Mouse (Mus musculus): ENCODE data around the gene Phf13.

The Phf13 gene

DNA sequence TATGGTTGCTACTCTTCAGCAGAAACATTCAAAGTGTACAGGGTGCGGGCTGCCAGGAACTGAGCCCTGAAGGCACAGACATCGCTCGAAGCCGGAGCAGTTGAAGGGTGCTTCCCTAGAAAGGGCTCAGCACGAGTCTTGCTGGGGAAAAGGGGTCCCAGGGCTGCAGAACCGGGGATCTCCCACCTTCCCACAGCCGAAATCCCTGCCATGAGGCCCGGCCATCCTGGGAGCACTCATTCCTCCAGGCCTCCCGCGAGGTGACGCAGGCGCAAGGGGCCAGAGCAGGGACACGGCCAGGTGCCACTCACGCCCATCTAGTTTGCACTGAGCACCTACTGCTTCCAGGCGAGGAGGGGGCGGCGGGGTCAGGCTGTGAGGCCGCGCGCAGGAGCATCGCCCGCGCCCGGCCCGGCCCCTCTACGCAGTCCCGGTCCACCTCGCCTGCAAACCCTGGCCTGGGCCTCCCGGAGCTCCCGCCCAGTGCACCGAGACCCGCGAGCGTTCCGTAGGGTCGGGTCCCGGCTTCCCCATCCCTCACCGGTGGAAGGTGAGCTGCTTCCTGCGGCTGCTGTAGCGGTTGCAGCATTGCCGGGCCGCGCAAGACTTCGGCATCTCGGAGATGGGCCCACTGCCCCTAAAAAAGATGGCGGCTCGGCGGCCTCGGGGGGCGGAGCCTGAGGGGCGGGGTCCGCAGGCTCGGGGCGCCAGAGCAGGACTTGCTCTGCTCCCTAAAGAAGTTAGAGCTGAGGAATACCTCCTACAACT lies 7.5 kb downstream of the Phf13 start, which contains the start of gene Thap3:
Thap3 (minus strand) TSS at position 656 of the 768 bp plus-strand sequence.
- DNase-seq = peak; percentile 82

DNA sequence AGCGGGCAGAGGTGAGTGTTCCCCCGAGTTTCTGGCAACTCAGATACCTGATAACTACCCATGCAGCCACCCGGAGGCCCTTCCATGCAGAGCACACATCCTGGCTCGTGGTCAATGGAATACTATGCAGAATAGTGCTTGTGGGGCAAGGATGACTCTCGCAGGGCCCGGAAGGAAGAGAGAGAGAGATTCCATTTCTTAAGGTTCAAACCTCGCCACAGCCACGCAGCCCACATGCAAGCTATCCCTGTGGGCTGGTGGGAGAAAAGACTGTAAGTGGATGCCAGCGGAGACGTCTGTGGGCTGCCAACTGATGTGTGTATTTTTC lies 8.1 kb downstream of the Phf13 start:
- no peak for DNase-seq

DNA sequence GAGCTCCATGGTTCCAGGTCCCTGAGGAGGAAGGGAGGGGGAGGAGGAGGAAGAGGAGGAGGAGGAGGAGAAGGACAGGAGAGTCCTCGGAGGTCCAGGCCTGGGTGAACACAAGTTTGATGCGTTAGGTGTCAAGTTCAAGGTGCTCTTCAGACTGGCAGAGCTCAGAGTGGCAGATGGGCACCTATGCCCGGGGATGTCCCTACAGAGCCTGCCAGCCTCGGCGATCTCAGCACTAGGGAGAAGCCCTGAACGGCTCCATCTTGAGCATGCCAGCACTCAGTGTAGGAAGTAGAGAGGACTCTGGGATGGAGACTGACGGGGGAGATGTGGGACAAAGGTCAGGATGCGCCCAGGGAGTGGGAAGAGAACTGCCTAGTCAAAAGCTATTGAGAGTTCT lies 9.4 kb downstream of the Phf13 start:
- DNase-seq = no peak

DNA sequence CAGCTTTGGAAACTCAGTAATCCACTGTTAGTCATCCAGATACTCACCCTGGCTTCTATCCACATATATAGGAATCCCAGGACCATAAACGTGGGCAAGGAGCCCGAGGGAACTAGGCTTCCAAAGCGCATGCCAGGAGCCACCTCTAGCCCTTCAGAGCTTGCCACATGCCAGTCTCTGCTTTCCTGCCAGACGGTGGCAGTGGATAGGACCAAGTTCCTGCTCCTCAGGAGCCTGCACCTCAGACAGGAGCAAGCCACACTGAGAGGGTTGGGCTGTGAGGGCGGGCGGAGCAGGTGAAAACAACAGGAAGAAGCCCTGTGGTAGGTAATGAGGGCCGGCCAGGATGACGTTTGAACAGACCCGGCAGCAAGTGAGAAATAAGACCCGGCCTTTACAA lies 10.2 kb downstream of the Phf13 start:
- DNase-seq = no peak

DNA sequence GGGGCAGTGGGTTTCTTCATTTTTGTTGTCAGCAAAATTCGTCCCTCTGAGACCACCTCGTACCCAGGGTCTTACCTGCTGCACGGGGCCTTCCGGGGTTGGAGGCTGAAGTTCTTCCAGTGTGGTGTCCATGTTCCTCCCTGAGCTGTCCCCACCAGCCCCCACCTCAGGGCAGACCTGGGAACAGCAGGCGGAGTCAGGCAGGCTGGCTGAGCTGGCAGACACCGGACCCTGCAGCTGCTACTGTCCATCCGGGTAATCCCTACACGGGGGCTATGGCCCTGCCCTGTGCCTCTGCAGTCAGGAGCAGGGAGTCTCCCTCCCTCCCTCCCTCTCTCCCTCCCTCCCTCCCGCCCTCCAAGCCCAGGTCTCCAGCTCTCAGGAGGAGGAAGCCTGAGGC lies 12.5 kb downstream of the Phf13 start:
- no peak for DNase-seq

DNA sequence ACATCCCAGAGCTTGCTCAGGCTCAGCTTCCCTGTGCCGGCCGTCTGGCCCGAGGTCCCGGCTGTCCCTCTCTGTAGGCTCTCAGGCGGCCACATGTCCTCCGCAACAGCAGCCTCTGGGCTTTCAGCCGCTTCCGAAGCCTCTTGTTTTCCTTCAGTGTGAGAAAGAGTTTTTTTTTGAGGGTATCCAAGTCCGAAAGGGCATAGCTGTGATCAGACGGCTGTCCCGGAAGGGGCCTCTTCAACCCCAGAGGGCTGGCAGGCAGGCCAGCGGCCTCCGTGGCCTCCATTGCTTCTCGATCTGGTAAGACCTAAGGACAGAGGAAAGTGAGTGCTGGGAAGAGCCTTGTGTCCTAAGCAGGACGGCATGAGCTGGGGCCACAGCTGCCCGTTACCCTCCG lies 13.0 kb downstream of the Phf13 start:
- no peak for DNase-seq

DNA sequence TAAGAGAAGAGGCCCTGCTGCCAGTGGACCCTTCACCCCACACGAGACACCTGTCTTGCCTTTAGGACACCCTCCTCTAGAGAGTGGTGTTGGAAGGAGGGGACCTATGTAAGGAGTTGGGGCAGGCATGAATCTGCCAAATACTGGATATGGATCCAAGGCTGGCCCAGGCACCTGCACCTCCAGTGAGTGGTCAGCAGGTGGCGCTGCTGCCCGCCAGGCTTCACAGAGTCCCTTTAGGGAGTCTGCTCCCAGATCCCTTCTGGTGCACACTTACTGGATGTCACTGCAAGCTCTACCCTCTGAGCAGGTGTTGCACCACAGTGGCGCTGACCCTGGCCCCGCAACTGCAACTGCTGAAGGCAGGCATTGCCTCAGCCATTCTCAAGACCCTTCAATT lies 14.7 kb downstream of the Phf13 start:
- peak; percentile 87 for DNase-seq

DNA sequence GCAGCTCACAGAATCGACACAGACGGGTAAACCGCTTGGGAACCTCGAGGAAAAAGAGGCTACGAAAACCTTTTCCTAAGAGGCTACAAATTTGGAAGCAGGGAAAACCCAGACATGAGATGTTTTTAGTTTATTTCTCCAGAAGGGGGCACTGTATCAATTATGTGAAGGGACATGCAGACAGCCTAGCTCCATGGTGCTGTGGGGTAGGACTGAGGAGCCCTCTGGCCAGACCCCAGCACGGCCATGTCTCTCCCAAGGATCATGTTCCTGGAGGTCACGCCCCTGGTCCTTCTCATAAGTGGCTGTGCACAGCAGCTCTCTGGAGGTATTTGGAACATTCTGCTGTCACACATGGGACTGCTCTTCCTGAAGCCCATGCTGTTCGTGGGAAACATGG lies 15.4 kb downstream of the Phf13 start:
- DNase-seq = no peak

DNA sequence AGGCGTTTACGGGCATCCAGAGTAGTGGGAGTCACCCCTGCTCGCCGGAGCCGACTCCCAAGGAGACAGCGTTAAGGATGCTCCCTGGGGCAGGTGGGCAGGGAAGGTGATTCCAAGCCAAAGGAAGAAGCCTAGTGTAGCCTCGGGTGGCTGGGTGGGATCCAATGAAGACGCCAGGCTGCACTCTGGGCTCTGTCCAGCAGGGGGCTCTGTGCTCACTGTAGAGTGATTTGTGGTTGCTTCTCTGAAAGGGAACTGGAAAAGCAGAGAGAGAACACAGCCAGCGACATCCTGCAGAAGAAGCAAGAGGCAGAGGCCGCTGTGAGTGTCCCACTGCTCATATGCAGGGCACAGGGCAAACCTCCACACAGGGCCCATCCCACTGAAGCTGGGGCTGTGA lies 18.3 kb downstream of the Phf13 start:
- DNase-seq = peak; percentile 87

DNA sequence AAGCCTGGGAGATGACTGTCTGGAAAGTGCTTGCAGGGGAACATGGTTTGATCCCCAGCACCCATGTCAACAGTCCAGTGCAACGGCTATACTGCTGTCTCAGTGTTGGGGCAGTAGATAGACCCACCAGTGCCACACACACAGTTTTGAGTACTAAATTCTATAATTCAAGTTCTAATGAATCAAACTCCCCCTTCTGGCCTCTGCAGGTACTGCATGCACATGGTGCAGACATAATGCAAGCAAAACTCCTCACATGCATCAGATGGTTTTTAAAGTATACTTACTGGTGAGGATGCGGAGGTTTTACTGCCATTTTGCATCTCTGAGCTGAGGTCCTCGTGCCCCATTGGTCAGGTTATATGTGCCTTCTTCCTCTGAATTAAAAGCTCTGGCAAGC lies 20.6 kb downstream of the Phf13 start:
- peak; percentile 52 for DNase-seq

DNA sequence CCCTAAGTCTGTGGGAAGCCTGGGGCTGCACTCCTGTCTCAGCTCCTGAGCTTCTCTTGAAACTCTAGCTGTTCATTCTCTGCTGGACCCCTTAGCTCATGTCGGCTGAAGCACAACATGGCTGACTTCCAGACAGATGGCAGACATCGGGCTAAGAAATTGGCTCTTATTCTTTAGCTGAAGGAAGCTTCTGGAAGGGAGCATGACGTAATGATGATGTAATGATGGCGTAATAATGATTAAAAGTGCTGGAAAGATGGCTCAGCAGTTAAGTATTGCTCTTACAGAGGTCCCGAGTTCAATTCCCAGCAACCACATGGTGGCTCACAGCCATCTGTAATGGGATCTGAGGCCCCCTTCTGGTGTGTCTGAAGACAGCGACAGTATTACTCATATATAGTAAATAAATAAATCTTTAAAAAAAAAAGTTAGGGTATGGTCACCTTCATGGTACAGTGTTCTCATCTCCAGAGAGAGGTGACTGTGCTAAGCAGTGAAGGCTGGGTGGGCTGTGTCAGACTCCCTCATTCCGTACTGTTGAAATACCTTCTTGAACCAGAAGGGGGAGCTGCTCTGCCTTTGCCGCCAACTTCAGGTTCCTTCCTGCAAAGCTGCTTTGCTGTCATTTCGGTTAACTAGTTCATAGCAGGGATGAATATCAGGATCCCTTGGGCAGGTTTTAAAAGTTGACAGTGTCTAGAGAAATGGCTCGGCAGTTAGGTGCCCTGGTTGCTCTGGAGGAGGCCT lies 23.7 kb downstream of the Phf13 start:
- DNase-seq = no peak

DNA sequence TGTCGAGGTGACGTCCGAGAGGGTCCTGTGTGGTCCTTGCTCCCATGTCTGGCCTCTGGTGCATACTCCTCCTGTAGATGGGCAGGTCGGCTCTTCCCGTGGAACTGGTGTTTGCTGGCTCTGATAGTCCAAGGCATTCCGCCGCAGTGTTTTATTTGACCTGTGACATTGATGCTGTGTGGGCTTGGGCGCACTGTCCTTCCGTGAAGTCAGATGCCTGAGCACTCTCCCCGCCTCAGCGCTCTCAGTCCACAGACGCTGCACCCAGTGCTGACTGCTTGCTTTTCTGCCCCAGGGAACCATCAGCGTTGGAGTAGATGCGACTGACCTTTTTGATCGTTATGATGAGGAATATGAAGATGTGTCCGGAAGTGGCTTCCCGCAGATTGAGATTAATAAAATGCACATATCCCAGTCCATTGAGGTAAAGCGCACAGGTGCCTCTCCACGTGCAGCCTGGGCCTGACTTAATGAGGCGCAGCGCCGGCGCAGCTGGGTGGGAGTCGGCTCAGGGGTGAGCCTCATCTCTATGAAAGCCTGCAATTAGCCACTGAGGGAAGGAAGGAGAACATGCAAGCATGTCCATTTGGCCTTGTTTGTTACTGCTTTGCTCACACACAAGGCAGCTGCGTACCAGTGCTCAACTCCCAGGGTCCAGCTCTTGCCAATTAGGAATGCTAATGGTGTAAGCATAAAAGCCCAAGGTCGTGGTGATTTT lies 27.7 kb downstream of the Phf13 start:
- no peak for DNase-seq

DNA sequence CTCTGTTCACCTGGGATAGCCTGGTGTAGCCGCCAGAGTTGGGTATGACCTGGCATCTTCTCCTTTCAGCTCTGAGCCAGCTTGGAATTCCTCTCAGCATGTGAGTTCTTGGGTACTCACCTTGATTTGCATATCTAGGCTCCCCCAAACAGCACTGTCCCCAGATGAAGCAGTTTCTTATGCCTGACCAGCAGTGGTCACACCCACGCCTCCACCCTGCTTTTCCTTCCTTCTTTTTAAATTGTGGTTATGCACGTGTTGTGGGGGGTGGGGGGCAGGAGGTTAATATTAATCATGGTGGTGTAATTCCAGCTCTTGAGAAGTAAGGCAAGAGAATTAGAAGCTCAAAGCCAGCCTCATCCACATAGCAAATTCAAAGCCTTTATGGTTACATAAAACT lies 33.2 kb downstream of the Phf13 start:
- DNase-seq = no peak

DNA sequence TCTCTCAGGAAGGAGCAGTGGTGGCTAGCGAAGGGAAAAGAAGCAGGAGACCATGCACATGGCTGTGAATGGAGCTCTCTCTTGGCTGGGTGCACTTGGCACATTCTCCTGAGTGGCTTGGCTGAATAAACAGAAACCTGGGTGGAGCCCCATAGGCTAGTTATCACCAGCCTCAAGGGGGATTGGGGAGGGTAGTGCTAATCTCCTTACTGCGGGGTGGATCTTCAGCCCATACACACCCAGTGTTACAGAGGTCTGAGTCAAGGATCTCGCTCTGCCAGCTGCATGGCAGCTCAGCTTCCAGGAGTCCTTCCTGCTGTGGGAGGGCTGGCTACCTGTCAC lies 35.6 kb downstream of the Phf13 start:
- DNase-seq = no peak

DNA sequence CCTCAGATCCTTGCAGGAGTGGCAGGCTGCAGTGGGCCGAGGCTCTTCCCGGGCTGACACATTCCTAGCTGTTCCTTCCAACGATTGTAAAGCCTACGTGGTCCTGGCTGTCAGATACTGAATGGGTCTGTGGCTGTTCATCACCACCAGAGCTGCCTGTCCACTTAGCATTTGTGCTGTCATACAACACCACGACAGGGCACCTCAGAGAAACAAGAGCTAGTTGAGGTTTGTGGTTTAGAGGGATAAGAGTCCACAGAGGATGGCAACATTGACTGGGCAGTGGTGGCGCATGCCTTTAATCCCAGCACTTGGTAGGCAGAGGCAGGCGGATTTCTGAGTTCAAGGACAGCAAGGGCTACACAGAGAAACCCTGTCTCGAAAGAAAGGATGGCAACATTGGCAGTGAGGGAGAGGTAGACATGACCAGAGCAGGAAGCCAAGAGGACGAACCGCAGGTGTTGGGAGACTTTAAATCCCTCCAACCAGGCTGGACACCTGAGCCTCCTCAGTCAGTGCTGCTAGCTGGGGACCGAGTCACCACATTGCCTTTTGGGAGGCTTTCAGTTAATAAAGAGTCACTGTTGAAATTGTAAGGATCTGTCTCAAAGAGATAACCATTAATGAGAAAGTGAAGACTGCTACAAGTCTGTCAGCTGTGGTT lies 36.1 kb downstream of the Phf13 start:
- DNase-seq = no peak

DNA sequence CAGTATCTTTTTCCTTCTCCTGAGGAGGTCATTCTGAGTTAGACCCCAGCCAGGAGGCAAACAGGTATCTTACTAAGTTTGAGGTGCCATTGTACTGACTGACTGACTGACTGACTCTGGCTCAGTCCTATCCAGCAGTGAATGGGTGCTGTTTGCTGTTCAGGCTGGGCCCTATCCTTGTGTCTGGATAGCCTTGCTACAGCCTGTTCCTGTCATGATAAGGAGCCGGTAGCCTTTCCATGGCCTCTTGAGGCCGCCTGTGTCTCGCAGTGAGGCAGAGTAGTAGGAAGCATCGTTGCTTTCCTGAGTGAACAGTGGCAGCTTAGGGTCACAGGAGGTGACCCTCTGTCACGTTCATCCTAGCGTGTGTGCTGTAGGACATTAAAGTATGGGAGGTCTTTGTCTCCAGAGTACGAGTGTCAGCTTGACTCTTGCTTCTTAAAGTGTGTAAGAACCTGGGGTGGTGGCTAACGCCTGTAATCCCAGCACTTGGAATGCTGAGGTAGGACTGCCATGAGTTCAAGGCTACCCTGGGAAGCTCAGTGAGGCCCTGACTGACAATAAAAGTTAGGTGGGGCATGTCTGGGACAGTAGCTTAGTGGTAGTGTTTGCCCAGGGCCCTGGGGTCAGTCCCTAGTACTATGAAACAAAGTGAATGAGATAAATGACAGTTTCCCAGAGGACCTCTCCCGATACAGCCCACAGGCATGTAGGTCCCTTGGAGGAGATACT lies 38.3 kb downstream of the Phf13 start:
- DNase-seq = no peak

DNA sequence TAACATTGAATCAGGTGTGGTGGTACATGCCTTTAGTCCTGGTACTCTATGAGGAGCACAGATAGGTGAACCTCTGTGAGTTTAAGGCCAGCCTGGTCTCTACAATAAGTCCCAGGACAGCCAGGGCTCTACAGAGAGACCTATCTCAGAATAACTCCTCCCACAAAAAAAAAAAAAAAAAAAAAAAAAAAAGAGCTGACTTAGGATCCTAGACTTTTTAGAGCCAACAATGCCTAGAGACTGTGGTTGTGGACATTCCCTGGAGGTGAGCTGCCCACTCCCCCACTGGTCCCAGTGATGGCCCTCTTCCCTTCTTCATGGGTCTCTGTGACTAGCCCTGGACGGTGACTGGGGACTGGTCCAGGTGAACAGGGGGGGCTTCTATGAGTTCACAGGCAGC lies 40.3 kb downstream of the Phf13 start:
- DNase-seq = no peak

DNA sequence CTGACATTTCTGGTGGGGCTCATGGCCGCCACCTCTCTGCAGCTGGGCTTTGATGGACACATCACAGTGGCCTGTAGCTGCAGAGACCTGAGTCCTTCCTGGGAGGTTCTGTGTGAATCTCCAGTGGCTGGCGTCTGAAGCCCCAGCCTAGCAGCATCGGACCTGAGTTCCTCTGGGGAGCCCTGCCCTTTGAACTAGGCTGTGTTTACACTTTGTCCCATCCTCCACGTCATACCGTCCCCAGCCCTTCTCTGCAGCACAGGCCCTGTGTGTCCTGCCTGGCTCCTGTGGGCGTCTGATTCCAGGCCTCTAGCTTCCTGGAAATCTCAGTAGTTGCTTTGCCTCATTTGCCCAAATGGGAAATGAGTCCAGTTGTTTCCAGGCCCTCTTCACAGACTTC lies 42.8 kb downstream of the Phf13 start:
- no peak for DNase-seq

DNA sequence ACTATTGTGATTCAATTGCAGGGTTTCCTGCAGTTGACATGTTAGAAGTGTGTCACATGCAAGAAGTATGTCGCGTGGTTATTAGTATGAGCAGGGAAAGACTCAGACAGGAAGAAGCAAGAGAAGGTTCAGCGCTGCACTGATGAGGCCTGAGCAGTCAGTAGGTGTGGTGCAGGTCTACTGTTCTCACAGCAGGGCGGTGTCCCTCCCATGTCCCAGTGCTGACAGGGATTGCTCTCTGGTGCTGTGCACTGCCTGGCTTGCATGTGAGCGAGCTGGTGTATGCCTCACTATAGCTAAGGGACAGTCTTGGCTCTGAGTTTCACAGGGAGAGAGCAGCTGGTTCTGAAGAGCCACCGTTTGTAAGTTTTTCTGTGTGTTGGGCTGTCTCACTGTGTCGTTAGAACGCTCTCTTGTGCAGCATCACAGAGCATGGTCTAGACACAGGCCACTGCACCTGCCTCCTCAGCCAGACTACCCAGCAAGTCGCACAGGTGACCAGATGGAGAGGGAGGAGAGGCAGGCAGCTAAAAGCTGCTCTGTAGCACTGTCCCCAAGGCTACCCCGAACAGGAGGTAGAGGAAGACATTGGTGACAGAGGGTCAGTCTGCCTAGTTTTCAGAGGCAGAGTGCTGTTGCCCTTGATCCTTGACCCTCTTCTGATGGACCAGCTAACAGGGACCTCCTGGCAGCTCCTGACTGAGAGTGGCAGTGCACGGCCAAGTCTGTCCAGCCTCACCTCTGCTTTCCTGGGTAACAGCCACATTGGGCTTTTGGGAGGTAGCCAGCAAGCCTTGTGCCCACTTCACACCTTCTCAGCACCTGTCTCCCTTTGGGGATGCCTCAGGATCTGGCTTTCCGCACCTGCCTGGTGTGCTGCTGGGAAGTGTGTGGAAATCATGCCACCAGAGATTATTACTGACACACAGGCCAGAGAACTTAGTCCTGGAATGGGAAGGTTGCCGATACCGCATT lies 47.3 kb downstream of the Phf13 start:
- DNase-seq = no peak

DNA sequence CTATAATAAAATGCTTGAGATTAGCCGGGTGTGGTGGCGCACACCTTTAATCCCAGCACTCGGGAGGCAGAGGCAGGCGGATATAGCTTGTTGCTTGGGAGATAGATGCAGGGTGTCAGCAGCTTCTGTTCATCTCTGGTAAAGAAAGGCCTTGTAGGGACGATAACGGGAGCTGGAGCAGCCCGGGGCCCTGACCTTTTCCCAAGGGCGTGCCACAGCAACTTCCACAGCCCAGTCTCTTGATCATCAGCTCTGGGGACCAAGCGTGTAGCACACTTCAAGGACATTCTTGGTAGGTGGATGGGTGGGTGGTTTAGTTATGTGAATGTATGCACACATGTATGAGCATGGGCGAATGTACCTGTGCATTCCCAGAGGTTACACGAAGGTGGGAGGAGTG lies 49.8 kb downstream of the Phf13 start:
- no peak for DNase-seq
